Mouse (Mus musculus) right cerebral cortex, adult 2 months (tissue): ENCODE data around the gene Rbms1.

Source experiments
- DNase-seq, 2 experiments: peaks; one replicate each; pipeline ENCODE4 v3.0.0; 2021 to 2022; ENCODE audit warnings: low spot score in 2 of 2

Gene Rbms1

DNA sequence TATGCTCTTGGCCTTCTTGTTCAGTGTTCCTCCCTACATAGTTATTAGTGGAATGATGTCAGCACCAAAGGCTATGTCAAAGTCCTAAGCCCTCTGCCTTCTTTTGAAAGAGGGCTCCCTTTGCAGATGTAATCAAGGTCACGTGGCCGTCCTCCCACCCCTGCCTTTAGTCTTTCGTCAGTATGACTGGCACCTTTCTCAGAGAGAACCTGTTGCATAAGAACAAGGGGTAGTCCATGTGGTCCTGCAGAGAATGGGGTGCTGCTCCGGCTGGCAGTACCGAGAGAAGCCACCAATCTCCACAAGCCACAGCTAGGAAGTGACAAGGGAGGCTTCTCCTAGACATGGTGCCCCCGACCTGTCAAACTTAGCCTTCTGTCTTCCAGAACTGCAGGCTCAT, 154.2 kb downstream of the Rbms1 start:
- DNase-seq, result no peak

- no peak for DNase-seq
Observed at GRCm38 (mm10) chr2:60807341-60808195, 155.4 kb downstream of the Rbms1 start.

DNA sequence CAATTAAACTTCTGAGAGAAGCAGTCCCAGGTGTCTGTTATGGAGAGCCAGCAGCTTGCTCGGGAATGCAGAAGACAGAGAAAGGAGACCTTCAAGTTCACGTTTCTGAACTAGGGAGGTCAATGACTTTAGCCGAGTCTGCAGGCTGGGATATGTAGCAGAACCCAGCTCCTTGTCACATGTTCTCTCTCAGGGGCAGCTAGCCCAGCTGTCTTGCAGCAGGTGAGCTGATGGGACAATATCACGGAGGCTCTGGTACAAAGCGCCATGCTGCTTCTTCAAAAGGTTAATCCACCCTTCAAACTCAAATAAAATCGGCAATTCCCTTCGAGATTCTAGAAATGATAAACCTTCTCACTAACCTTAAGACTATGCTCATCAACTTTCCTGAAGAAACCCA, 158.2 kb downstream of the Rbms1 start:
- DNase-seq, result no peak

GRCm38 (mm10) chr2:60803377-60803776, 159.6 kb downstream of the Rbms1 start:
- no peak for DNase-seq

GRCm38 (mm10) chr2:60802828-60803227, 160.2 kb downstream of the Rbms1 start:
- no peak for DNase-seq

DNA sequence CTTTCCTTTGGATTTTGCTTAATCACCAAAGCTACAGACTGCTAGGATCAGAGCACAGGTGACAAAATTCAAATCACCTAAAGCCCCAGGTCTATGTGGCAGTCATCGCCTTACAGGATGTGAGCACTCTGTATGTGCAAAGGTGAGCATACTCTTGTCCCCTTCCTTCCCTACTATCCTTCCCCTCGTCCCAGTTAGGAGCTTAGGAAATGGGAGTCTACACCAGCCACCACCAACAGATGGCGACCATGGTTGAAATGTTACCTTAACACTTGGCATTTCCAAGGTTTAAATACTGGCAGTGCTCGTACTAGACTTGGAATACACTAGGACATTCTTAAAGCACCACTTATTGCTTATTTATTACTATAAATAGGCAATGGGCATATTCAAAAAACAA, 160.8 kb downstream of the Rbms1 start:
- peak; percentile 42 to 44 for DNase-seq

DNA sequence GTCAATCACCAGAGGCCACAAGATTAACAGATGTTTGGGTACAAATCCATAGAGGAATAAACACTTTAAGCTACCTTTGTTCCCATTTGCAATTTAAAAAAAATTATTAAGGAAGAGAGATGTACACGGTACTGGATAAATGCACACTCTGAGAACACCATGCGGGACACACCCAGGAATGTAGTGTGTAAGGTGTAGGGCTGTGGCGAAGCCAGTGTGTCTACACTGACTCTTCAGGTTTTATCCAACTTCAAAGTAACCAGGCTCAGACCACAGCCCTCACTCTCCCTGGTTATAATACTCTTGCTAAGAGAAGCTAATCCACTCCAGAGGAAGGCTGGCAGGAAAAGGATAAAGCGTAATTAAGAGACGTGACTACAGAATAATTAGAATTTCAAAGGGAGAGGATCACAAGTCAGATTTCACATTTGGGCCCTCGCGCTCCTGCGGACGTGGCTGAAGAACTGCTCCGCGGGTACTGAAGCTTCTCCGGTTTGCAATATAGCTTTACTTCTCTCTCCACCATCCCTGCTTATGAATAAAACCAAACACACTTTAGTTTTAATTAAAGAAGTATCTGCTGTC, 161.3 kb downstream of the Rbms1 start:
- no peak for DNase-seq

DNA sequence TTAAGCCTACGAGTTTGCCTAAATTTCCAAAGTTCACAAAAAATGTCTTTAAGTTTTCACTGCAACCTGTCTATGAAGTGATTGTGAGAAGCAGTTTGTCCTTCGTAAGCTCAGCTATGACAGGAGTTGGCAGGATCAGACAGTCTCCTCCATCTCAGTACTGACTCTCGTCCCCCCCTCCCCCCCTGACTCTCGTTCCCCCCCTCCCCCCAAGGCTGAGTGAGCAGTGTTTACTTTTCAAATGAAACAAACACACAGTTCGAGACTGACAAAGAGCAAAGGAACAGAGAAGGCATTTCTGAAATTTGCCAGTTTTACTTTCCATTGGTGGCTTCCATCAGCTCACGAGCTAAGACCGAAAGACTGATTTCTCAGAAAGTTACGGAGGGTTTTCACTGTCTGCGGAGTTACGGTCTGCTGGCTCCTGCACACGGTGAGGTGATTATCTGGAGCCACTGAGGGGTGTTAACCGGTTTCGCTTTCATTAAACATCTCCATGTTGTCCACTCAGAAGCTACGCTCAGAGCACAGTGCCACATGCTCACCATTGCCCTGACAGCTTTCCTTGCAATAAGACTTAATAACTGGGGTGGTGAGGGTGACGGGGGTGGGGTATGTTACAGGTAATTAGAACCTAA, 162.0 kb downstream of the Rbms1 start:
- DNase-seq, result no peak

DNA sequence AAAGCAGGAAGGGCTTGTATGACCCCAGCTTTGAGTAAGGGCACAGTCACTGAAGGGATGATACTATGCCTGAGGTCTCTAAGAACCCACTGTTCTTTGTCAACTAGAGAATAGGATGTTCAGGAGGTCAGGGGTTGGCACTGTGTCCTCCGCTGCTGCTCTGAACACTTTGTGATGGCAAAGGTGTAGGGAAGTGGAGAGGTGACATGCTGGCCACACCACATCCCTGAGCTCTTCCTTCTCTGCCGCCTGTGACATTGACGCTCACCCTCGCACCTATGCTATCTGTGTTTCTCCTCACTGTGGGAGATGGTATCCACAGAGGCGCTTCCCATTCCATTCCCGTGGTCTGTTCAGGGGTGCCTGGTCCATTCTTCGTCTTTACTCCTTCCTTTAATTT, 163.2 kb downstream of the Rbms1 start:
- DNase-seq, result no peak

DNA sequence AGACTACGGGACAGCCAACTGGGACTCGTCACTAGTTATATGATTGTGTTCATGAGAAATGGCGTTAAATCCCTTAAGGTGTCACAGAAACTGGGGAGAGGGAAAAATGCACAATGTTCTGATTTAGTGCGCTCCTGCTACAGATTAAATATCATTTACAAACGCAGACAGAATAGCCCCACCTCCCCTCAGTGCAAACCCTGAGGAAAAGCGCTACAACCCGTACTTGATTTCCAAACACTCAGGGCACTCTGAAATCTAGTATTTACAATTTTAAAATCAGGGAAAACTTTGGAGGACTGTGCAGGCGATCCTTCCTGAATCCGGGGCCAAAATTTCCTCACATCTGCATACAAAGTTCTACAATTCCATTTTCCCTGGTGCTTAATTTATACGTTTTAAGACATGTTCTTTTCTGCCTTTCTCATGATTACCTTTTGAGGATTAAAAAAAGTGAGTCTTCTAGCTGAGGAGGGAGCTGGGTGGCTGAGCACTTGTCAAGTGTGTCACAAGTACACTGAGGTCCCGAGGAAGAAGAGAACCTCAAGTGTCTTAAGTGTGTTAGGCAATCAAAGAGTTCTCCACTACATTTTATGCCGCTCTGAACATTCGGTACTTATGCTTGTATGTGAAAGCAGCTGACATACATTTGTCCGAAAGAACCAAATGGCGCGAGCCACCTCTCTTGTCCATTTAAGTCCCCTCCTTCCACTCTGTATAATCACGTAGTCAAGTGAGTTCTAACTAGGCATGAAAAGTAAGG, 164.0 kb downstream of the Rbms1 start:
- no peak for DNase-seq

DNA sequence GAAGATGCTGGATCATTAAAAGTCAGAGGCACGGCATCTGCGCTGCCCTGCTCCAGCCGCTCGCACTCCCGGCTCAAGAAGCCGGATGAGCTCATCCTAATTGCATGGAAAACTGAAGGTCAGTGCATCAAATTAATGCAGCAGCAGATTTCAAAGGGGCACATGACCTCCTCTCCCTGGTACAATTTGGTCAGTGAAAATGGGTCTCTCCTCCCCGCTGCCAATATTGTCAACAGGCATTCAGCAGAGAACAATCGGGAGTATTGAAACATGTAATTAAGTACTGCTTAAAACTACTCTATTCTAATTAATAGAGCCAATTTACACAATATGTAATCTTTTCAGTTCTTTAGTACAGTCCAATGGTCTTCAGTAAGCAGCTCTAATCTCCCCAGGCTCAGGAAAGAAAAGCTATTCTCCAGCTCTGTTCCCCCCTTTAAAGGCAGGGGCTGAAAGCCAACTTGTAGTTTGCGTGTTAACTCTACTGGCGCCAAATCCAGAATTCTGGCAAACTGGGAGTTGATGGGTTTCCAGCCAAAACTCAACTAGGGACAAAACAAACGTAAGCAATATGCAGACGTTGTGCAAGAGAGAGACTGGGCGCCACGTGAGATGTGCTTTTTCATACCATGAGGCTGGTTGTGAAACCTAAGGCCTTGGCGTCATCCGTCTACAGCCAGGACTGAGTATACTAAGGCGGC, 165.9 kb downstream of the Rbms1 start:
- no peak for DNase-seq

- no peak for DNase-seq
Observed at GRCm38 (mm10) chr2:60796616-60796968, 166.4 kb downstream of the Rbms1 start.

DNA sequence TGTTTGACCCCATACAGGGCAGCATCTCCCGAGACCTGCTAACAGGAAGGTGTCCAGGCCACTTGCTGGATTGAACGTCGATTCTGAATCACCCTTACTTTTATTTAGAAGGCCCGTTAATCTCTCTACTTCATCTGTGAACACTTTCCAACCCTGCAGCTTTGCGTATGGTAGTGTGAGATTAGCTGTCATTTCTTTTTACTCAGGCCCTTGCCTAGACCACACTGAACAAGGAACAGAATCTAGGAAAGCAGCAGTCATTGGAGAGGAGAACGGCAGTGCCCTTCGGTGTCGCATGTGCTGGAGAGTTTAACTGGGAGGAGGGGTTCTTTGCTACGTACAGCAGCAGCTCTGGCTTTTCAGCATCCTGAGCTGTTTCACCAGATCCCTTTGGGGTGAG, 167.1 kb downstream of the Rbms1 start:
- no peak for DNase-seq

DNA sequence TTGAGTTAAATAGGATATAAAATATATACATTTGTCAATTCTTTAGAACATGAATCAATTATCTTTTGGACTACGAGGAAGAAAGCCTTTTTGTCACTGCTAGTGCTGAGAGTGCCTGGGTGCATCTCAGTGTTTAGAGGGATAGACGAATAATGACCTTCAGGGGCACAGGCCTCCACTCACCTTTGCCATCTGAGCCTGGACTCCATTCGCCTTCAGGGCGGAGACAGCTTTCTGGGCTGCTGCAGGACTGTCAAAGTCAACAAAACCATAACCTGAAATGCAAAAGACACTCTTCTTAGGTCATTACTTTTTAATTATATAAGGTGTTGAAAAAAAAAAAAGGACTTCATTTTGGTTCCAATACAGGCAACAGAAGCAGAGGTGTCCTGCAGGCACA, 170.5 kb downstream of the Rbms1 start:
- DNase-seq, result no peak

- no peak for DNase-seq
Observed at GRCm38 (mm10) chr2:60789126-60789525, 173.9 kb downstream of the Rbms1 start.

- DNase-seq, result no peak
Observed at GRCm38 (mm10) chr2:60788173-60788908, 174.7 kb downstream of the Rbms1 start.

- no peak for DNase-seq
Observed at GRCm38 (mm10) chr2:60787088-60787487, 175.9 kb downstream of the Rbms1 start.

- no peak for DNase-seq
Observed at GRCm38 (mm10) chr2:60786289-60786688, 176.7 kb downstream of the Rbms1 start.

DNA sequence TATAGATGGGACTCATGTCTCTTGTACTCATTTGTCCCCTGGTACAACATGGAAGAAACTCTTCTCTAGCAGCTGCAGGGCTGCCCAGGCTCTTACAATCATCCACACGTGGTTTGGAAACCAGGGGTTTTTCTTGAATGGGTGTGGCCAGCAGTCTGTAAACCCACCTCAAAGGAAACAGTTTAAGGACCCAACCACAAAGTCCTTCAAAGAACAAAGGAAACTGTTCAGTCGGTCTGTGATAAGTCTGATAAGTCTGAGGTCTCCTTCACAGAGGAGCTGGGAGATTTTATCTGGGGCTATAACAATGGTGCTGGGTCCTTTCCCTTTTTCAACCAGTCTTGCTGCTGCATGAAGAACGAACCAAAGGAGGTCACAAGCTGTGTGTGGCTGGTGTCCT, 188.5 kb downstream of the Rbms1 start:
- no peak for DNase-seq

- DNase-seq, result no peak
Observed at GRCm38 (mm10) chr2:60773592-60773991, 189.4 kb downstream of the Rbms1 start.

DNA sequence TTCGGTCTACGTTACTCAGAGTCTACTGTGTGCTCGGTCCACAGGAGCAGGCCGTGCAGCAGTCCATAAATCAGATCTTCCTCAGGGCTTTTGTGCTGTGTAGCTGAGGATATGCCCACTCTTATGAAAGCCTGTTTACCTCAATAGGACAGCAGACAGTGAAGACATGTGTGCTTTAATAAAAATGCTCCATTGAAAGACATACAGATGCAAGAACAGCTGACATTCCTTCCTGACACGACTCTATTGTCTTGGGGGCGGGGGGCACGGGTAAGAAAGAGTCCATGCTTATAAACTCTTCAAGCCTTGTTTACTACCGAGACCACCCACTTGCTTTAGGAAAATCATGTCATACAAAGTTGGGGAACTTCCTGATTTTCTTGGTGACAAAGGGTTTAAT, 196.6 kb downstream of the Rbms1 start:
- no peak for DNase-seq
